Mouse (Mus musculus) CH12F3 (cell line): ENCODE measurements around the gene Col18a1.

Experiments used
- in situ Hi-C: fragments of 300-500 bp; cut with MboI; formaldehyde crosslinking; loops from 2 replicates; pipeline ENCODE4 v1.14.3; 2020; ENCODE audit warnings: low sequenced_read_pairs

The Col18a1 gene

GRCm38 (mm10) chr10:77026944-77027343, 139.4 kb downstream of the Col18a1 start:
- in situ Hi-C loops: no loop called here

GRCm38 (mm10) chr10:77024231-77024630, 142.1 kb downstream of the Col18a1 start:
- in situ Hi-C loops: loop anchor here (25.0 kb wide), 1 partner anchor 187 kb away; no protein-coding TSS in a partner anchor

GRCm38 (mm10) chr10:77022301-77023130, 143.8 kb downstream of the Col18a1 start:
- in situ Hi-C loops: loop anchor here (25.0 kb wide), 1 partner anchor 185 kb away; no protein-coding TSS in a partner anchor

GRCm38 (mm10) chr10:77021399-77022052, 144.8 kb downstream of the Col18a1 start:
- in situ Hi-C loops: loop anchor here (25.0 kb wide), 1 partner anchor 184 kb away; no protein-coding TSS in a partner anchor

GRCm38 (mm10) chr10:77017662-77018061, 148.7 kb downstream of the Col18a1 start:
- in situ Hi-C loops: loop anchor here (25.0 kb wide), 1 partner anchor 180 kb away; no protein-coding TSS in a partner anchor

- in situ Hi-C loops: loop anchor here (25.0 kb wide), 1 partner anchor 180 kb away; no protein-coding TSS in a partner anchor
Observed at GRCm38 (mm10) chr10:77017061-77017460, 149.3 kb downstream of the Col18a1 start.

GRCm38 (mm10) chr10:77016499-77016898, 149.8 kb downstream of the Col18a1 start:
- in situ Hi-C loops: loop anchor here (25.0 kb wide), 1 partner anchor 179 kb away; no protein-coding TSS in a partner anchor

GRCm38 (mm10) chr10:77016080-77016479, 150.3 kb downstream of the Col18a1 start:
- in situ Hi-C loops: loop anchor here (25.0 kb wide), 1 partner anchor 179 kb away; no protein-coding TSS in a partner anchor

GRCm38 (mm10) chr10:77011681-77012080, 154.7 kb downstream of the Col18a1 start:
- in situ Hi-C loops: loop anchor here (25.0 kb wide), 1 partner anchor 174 kb away; no protein-coding TSS in a partner anchor

GRCm38 (mm10) chr10:77008698-77009097, 157.7 kb downstream of the Col18a1 start:
- in situ Hi-C loops: loop anchor here (25.0 kb wide), 1 partner anchor 171 kb away; no protein-coding TSS in a partner anchor

- in situ Hi-C loops: loop anchor here (25.0 kb wide), 1 partner anchor 171 kb away; no protein-coding TSS in a partner anchor
Observed at GRCm38 (mm10) chr10:77008109-77008561, 158.2 kb downstream of the Col18a1 start.

GRCm38 (mm10) chr10:77007433-77008108, 158.8 kb downstream of the Col18a1 start:
- in situ Hi-C loops: loop anchor here (25.0 kb wide), 1 partner anchor 170 kb away; no protein-coding TSS in a partner anchor

GRCm38 (mm10) chr10:77004936-77005335, 161.4 kb downstream of the Col18a1 start:
- in situ Hi-C loops: loop anchor here (25.0 kb wide), 1 partner anchor 168 kb away; no protein-coding TSS in a partner anchor
